Mouse (Mus musculus) CH12F3 (cell line): ENCODE measurements around the gene Rps12-ps3.

Experiments used
- in situ Hi-C: fragments of 300-500 bp; cut with MboI; formaldehyde crosslinking; loops from 2 replicates; pipeline ENCODE4 v1.14.3; 2020; ENCODE audit warnings: low sequenced_read_pairs

Gene Rps12-ps3

DNA sequence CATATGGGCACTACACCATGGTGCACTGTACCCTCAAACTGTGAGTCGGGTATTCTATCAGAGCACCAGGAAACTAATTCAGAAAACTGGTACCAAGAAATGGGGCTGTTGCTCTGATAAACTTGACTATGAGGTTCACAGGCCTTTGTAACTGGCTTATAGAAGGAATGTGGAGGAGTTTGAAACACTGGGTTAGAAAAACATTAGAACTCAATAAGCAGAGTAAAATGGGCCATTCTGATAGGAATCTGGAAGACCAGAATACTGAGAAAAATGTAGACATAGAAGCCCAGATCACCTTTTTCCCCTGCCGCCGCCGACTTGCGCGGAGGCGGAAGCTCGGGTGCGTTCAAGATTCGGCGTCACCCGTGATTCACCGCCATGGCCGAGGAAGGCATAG, at the start of gene Rps12-ps3:
Gene Rps12-ps3 (plus strand): TSS at position 301 of the 400 bp plus-strand sequence.
- in situ Hi-C loops, result no loop called here

DNA sequence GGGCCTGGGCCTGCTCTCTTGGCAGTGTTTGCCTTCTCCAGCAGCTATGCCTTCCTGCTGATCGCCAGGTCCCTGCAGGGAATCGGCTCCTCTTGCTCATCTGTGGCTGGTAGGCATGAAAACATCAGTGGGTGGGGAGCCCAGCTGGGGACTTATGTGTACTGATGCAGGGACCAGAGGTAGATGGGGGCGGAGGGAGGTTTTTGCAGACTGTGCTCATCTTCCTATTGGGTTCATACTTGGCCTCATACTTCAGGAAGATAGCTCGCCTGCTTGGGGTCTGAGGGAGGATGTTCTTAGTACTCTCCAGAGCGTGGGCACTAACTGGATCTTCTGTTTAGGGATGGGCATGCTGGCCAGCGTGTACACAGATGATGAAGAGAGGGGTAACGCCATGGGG, 48.9 kb upstream of the Rps12-ps3 start:
- in situ Hi-C loops, result no loop called here

GRCm38 (mm10) chr19:59276354-59276753, 45.7 kb upstream of the Rps12-ps3 start:
- in situ Hi-C loops, result no loop called here

DNA sequence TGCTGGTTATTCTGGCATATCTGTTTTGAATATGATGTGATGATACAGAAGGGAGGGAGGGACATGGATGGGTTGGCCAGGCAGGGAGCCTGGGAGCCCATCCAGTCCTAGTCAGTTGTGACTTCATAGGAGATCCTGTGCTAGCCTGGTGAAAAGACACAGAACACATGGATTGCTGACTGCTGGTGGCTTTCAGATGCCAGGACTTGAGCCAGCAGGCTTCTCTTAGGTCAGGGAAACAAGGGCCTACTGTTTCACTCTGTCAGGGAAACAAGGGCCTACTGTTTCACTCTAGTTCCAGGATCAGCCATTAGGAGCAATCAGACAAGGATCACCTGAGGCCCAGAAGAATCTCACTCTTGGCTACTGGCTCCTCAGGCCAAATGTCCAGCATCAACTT, 41.2 kb upstream of the Rps12-ps3 start:
- in situ Hi-C loops, result no loop called here

GRCm38 (mm10) chr19:59282001-59282400, 40.1 kb upstream of the Rps12-ps3 start:
- in situ Hi-C loops, result no loop called here

DNA sequence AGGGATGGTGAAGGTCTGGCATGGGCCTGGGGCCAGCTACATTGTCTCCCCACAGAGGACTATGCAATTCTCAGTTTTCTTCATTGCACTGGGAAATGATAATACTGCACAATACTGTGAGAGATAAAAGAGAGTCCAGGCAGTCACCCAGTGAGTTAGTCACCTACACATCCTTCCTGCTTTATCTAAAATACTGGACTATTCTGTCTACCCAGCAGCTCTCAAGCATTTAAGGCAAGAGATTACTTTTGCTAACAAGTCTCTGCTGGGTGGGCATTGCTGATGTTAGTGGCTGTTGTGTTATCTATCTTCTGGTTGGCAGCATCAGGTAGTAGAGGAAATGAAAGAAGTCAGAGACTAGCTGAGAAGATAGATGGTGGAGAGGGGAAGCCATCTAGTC, 33.0 kb upstream of the Rps12-ps3 start:
- in situ Hi-C loops, result no loop called here

DNA sequence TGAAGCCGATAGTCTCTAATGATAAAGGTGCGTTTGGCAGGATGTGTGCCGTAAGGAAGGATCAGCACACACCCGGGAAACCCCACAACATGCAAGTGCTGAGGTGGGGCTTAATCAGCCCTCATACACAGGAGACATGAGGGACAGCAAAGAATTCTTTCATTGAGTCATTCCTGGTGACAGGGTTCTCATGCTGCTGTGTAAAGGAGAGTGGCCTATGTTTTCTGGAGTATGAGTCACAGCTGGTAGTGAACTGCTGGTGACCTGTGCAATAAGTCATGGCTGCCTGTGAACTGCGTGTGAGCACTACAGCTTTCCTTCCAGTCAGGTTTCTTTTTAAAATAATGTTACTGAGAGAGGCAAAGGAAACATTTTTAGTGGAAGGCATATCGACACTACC, 32.3 kb upstream of the Rps12-ps3 start:
- in situ Hi-C loops, result no loop called here

DNA sequence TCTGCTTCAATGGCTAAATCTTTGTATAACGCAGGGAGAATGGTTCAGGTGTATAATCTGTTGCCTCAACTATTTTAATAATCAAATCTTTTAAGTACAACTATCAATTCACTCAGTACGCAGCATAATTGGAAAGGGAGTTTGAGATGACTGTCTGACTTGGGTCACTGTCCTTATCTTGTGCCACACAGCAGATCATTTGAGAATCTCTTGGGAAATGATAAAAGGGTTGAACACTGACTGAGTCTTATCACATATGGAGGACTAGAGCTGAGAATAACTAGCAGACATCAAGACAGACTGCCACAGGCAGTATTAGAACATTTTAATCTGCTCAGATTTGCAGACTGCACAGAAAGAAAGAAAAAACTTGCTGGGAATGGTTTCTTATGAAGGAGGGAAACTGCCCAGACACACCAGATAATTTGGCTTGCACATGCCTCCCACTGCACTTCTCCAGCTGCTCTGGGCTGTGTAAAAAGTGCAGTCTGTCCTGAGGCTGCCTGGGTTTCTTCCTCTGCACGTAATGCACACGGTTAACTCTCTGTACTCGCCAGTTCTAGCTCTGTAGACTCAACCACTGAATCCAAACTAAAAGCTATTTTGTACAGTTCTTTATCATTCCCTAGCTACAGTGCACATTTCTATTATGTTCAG, 29.8 kb upstream of the Rps12-ps3 start:
- in situ Hi-C loops, result no loop called here

DNA sequence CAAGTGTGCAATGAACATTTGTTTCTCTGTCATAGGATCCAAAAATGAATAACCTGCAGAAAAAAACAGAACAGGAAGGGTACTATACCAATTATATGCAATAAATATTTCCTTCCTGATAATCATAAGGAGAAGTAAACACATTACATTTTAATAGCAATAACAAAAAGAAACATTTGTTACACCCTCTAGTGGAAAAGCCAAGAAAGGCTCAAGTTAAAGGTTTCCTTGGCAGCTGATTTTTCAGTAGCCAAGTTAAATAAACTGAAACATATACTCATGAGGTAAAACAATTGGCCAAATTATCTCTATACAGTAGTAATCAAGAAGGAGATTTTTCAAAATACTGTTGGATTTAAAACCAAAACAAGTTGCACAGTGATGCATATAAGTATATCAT, 6.8 kb upstream of the Rps12-ps3 start:
- in situ Hi-C loops, result no loop called here

DNA sequence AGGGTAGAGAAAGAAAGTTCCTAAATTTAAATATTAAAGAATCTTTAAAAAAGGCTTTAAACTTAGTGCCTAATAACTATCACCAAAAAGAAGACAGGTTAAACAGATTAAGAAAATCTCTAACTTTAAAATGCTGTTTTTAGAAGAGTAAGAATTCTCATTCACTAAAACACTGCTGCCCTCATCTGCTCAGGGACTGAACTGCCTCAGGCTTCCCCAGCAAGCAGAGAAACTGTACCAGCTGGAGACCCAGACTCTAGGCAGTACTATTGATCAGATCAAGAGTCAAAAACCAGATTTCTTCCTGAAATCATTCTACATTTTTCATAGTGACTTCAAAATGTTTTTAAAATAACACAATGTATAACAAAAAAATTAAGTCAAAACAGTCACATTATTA, 5.5 kb upstream of the Rps12-ps3 start:
- in situ Hi-C loops, result no loop called here

DNA sequence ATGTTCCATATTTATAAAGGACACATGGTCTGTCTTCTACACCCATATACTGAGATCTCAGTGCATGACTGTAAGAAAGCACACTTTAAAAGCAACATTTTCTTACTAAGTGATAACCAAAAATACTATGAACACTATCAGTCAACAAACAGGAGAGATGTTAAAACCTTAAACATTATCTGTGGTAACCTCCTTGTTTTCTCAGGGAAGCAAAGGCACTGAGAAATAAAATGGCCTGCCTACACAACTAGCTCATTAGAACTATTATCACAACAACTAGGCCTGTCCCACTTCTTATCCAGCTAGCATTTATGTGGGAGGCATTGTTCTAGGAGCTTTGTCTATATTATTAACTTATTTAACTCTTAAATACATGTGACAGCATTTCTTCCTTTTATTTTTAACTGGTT, 8.7 kb downstream of the Rps12-ps3 start:
- in situ Hi-C loops, result no loop called here

DNA sequence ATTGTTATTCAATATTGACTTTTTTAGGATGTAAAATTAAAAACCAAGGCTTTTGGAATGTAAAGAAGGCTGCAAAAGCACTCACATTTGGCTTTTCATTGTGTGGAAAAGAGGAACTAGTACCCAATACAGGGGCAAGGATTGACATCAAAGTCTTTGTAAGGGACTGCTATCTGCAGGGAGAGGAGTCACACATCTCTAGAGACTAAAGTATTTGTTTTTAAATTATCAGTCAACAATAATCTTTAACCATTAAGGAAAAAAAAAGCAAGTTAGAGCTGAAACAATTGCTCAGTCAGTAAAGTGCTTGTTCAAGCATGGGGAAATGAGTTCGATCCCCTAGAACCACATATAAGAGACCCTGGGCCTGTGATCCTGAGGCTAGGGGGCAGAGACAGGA, 14.6 kb downstream of the Rps12-ps3 start:
- in situ Hi-C loops, result no loop called here

- in situ Hi-C loops, result no loop called here
These were observed 16.0 kb downstream of the Rps12-ps3 start for GRCm38 (mm10) chr19:59337872-59338681.

GRCm38 (mm10) chr19:59339908-59340307, 17.8 kb downstream of the Rps12-ps3 start:
- in situ Hi-C loops, result no loop called here

- in situ Hi-C loops, result no loop called here
These were observed 20.9 kb downstream of the Rps12-ps3 start for GRCm38 (mm10) chr19:59342964-59343363.

- in situ Hi-C loops, result no loop called here
These were observed 22.2 kb downstream of the Rps12-ps3 start for GRCm38 (mm10) chr19:59344304-59344711.

DNA sequence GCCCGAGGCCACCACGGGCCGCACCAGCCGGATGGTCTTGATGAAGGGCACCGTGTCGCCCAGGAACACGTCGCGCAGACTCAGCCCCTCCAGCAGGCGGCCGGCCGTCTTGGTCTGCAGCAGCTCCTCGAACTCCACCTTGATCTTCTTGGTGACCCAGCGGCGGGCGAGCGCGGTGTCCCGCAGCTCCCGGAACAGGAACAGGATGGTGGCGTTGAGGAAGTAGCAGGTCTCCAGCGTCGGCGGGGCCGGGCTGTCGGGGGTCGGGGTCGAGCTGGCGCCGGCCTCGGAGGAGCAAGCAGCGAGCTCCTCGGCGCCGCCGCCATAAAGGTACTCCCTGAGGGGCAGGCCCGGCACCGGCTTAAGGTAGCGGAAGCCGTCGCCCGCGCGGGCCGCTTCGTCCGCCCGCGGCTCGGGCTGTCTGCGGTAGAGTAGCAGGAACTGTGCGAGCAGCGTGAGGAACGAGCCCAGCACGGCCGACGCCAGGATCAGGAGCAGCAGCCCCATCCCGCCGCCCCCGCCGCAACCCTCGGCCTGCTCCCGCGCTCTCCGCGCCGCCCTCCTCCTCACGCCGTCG, 23.1 kb downstream of the Rps12-ps3 start:
- in situ Hi-C loops, result no loop called here

DNA sequence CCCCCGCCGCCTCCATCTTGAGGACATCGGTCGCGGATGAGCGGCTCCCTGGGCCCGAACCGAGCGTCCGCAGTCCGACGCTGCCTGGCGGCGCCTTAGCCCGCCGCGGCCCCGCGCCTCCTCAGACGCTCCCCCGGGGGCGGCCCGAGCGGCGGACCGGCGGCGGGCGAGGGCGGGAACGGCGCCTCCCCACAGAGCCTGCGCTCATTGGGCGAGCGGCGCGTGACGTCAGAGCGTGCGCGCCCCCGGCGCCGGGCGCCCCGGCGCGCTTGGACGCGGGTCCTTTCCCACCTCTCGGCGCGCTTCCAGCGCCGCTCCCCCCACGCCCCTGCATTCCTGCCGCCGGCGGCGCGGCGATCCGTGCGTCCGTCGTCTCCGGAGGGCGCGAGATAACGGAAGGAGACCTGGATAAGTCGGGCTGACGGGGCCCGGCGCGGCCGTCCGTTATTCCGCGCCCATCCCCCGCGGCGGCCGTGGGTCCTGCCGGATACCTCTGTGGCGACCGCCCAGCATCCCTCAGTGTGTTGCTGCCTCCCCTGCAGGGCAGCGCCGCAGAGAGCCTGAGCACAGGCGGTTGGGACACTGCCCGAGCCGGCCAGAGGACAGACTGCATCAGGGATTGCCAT, 23.7 kb downstream of the Rps12-ps3 start, which contains the start of gene Pdzd8:
Gene Pdzd8 (minus strand): TSS at position 123 of the 626 bp plus-strand sequence.
- in situ Hi-C loops, result no loop called here

DNA sequence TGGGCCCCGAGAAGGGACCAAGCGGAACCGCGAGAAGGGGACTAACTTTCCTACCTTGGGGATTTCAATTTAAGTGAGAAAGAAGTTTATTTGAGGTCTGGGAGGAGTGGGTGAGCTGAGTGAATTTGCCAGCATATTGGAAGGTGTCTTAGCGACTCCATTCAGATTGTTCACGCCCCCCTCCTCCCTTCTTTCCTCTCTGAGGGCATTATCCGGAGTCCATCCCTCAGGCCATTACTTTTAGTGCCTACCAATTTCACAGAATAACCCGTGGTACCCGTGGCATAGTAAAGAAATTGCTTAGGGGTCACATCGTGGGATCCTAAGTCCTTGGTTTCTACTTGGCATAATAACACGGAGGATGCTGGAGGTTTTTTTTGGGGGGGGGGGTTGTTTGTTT, 24.2 kb downstream of the Rps12-ps3 start:
- in situ Hi-C loops, result no loop called here

- in situ Hi-C loops, result no loop called here
These were observed 27.4 kb downstream of the Rps12-ps3 start for GRCm38 (mm10) chr19:59349329-59349960.
